Mouse (Mus musculus) embryonic facial prominence, embryonic 14.5 days (tissue): ENCODE measurements around the gene Scn5a. TPM values are rescaled to one million over a fixed set of nuclear protein-coding genes. Genes with fewer than 3 reads are reported as not detected.

Source experiments
- ATAC-seq: fragments of 200-750 bp; cut with Nextera tagmentation; 2 replicates; pipeline ENCODE4 v1.8.0; 2017; ENCODE audit warnings: low read depth, moderate number of reproducible peaks, moderate TSS enrichment
- DNase-seq: peaks from one replicate; pipeline ENCODE4 v3.0.0-alpha.2; 2015; ENCODE audit warnings: low spot score
- H3K27ac ChIP-seq: fragments of 300-500 bp; sonication (generic); replicated peaks from 2 replicates; pipeline ENCODE4 v1.5.1; 2014; ENCODE audit warnings: low read depth, mild to moderate bottlenecking, low read length, moderate library complexity
- H3K27me3 ChIP-seq: fragments of 300-500 bp; sonication (generic); replicated peaks from 2 replicates; pipeline ENCODE4 v1.6.1; 2014; ENCODE audit warnings: low read length; ENCODE audit not compliant: control insufficient read depth, insufficient read depth
- H3K36me3 ChIP-seq: fragments of 300-500 bp; sonication (generic); 2 replicates; pipeline ENCODE4 v1.6.1; 2014; ENCODE audit warnings: low read length, mixed read lengths; ENCODE audit not compliant: control insufficient read depth, insufficient read depth
- H3K4me1 ChIP-seq: fragments of 300-500 bp; sonication (generic); 2 replicates; pipeline ENCODE4 v1.6.1; 2014; ENCODE audit warnings: antibody characterized with exemption, low read length; ENCODE audit not compliant: control insufficient read depth, insufficient read depth
- H3K4me2 ChIP-seq: fragments of 300-500 bp; sonication (generic); 2 replicates; pipeline ENCODE4 v1.6.1; 2014; ENCODE audit warnings: low read depth, mild to moderate bottlenecking, low read length, moderate library complexity, mixed read lengths
- H3K4me3 ChIP-seq: fragments of 300-500 bp; sonication (generic); 2 replicates; pipeline ENCODE4 v1.5.1; 2014; ENCODE audit warnings: low read depth, mild to moderate bottlenecking, low read length
- H3K9ac ChIP-seq: fragments of 300-500 bp; sonication (generic); 2 replicates; pipeline ENCODE4 v1.6.1; 2014; ENCODE audit warnings: low read depth, mild to moderate bottlenecking, low read length, moderate library complexity, mixed read lengths
- H3K9me3 ChIP-seq: fragments of 300-500 bp; sonication (generic); 2 replicates; pipeline ENCODE4 v1.6.1; 2016; ENCODE audit warnings: low read length; ENCODE audit not compliant: control insufficient read depth
- WGBS: fragments of 180-500 bp; shearing (Covaris S2); extraction: QIAGEN DNeasy Blood & Tissue Kit; methylation state at CpG from one replicate; pipeline ENCODE4 v1.1.7; 2014; 5-methylcytosine and 5-hydroxymethylcytosine counted together
- polyA plus RNA-seq: library from polyadenylated mRNA; unstranded; fragments of >200 nt; fragmentation: Nextera tagmentation; extraction: Ambion mirVana; gene quantifications from 2 replicates; pipeline ENCODE4 v1.2.1, GENCODE M21; 2014

Scn5a gene
- polyA plus RNA-seq, 1 experiment from 2014 or later: 0.67 TPM

GRCm38 (mm10) chr9:119455967-119456366, 122.8 kb downstream of the Scn5a start:
- no peaks in the 10 kb centered on the region for H3K4me1 ChIP-seq
- H3K9me3 ChIP-seq: no peaks in the 10 kb centered on the region
- H3K36me3 ChIP-seq: peaks cover 44% of the 10 kb centered on the region
- no peak overlapping the region for H3K9ac ChIP-seq
- 91% methylated on average over 14 of the region's 14 CpGs for WGBS
- H3K27me3 ChIP-seq: no peaks in the 10 kb centered on the region
- no peak overlapping the region for H3K4me3 ChIP-seq
- H3K4me2 ChIP-seq: no peak overlapping the region
- DNase-seq (no peak), ATAC-seq (no peak)
- no peak overlapping the region for H3K27ac ChIP-seq

GRCm38 (mm10) chr9:119445737-119446136, 133.1 kb downstream of the Scn5a start:
- Histone ChIP-seq H3K4me2 (peak overlapping the region; percentile 88), H3K36me3 (peaks cover 46% of the 10 kb centered on the region), H3K27ac (no peak overlapping the region), H3K9me3 (no peaks in the 10 kb centered on the region), H3K4me3 (peak overlapping the region; percentile 85), H3K4me1 (peaks cover 7% of the 10 kb centered on the region), H3K9ac (peak overlapping the region; percentile 92), H3K27me3 (no peaks in the 10 kb centered on the region)
- DNase-seq (no peak), ATAC-seq (no peak)
- 33% methylated on average over 6 of the region's 6 CpGs for WGBS

DNA sequence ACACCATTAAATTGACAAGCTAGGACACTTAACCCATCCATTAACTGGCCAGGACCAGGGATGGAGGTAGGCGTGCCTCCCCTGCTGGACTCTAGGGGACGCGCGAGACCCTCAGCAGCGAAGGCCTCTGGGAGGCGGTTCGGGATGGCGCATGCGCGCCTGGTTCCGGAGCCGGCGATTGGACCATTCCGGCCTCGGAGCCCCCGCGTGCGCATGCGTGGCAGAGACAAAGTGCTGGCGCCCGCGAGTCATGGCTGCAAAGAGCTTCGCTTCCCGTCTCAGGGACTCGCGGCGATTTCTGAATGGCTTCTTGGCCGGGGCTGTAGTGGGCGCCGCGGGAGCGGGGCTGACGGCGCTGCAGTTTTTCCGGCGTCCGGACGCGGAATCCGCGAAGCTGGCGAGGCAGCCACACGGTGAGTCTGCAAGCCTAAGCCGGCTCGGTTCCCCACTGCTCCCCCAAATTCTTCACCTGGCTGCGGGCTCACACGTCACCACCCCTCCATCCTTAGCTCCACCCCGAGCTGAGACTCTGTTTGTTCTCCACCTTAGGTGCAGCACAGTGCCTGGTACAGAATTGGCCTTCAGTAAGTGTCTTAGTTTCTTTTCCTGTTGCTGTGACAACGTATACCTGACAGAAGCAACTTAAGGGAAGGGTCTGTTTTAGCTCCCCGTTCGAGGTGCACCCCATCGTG, 133.9 kb downstream of the Scn5a start, which contains the start of gene Exog:
Gene Exog, plus strand, starts transcription at position 206 of the 692 bp plus-strand sequence.
- H3K9me3 ChIP-seq: no peaks in the 10 kb centered on the region
- H3K4me3 ChIP-seq: peak within 1 kb of the TSS; percentile 85
- peak within 1 kb of the TSS; percentile 92 for H3K9ac ChIP-seq
- peaks cover 37% of the 10 kb centered on the region for H3K36me3 ChIP-seq
- peak within 1 kb of the TSS; percentile 88 for H3K4me2 ChIP-seq
- peak; percentile 97 for DNase-seq
- WGBS: under 1% methylated on average over 40 of the region's 52 CpGs
- H3K4me1 ChIP-seq: peaks cover 7% of the 10 kb centered on the region
- H3K27ac ChIP-seq: peak within 1 kb of the TSS; percentile 88
- peak; percentile 96 for ATAC-seq
- no peaks in the 10 kb centered on the region for H3K27me3 ChIP-seq

- Histone ChIP-seq H3K27ac (no peak overlapping the region), H3K27me3 (no peaks in the 10 kb centered on the region), H3K4me3 (no peak overlapping the region), H3K4me1 (no peaks in the 10 kb centered on the region), H3K4me2 (no peak overlapping the region), H3K36me3 (peaks cover 30% of the 10 kb centered on the region), H3K9ac (no peak overlapping the region), H3K9me3 (no peaks in the 10 kb centered on the region)
- 90% methylated on average over 9 of the region's 9 CpGs for WGBS
- ATAC-seq: no peak
- DNase-seq: no peak
Observed at GRCm38 (mm10) chr9:119438498-119439000, 140.3 kb downstream of the Scn5a start.

DNA sequence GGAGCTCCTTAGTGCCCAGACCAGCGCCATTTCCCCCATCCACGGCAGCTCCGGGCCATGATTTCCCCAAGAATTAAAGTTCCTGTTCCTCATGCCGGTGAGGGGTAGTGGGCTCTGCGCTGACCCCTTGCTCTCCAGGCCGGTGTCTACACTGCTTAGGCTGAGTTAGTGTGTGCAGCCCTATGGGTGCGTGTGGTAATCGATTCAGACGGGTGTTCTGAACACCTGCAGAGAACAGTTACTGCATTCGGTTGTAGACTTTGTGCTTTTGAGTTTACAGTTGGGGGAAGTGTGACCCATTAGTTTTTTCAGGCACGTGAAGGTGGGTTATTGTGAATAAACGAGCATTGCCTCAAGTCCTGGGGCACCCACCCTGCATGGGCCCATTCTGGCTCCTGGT, 140.8 kb downstream of the Scn5a start:
- Histone ChIP-seq H3K9ac (no peak overlapping the region), H3K27me3 (no peaks in the 10 kb centered on the region), H3K9me3 (no peaks in the 10 kb centered on the region), H3K4me1 (no peaks in the 10 kb centered on the region), H3K36me3 (peaks cover 34% of the 10 kb centered on the region), H3K4me3 (no peak overlapping the region), H3K27ac (no peak overlapping the region), H3K4me2 (no peak overlapping the region)
- DNase-seq (no peak), ATAC-seq (no peak)
- 89% methylated on average over 12 of the region's 12 CpGs for WGBS

- Histone ChIP-seq H3K27me3 (no peaks in the 10 kb centered on the region), H3K4me3 (no peak overlapping the region), H3K27ac (no peak overlapping the region), H3K9me3 (no peaks in the 10 kb centered on the region), H3K36me3 (peaks cover 51% of the 10 kb centered on the region), H3K4me2 (no peak overlapping the region), H3K9ac (no peak overlapping the region), H3K4me1 (no peaks in the 10 kb centered on the region)
- ATAC-seq: no peak
- no peak for DNase-seq
- WGBS: 79% methylated on average over 2 of the region's 2 CpGs
Observed at GRCm38 (mm10) chr9:119435855-119436254, 143.0 kb downstream of the Scn5a start.

Other genes starting within 250 kb of the Scn5a start
- gene Acaa1a, start 239.3 kb downstream of the Scn5a start, polyA plus RNA-seq: 83.8 and 86.9 TPM in 2 replicates
- 22.2 and 26.4 TPM in 2 replicates for gene Myd88, start 237.6 kb downstream of the Scn5a start, polyA plus RNA-seq
- gene Xylb, start 221.6 kb downstream of the Scn5a start, polyA plus RNA-seq: 4.8 and 5.0 TPM in 2 replicates
- gene Slc22a14, start 213.5 kb downstream of the Scn5a start, polyA plus RNA-seq: 0.26 TPM in 1 of 2 replicates, not detected in the other
- 18.1 and 19.4 TPM in 2 replicates for gene Acvr2b, start 176.9 kb downstream of the Scn5a start, polyA plus RNA-seq
- 22.5 and 26.4 TPM in 2 replicates for gene Exog, start 134.1 kb downstream of the Scn5a start, polyA plus RNA-seq
- gene Scn10a, start 140.3 kb upstream of the Scn5a start, polyA plus RNA-seq: 1.8 and 2.5 TPM in 2 replicates
- 0.38 and 0.89 TPM in 2 replicates for gene Scn11a, start 246.4 kb upstream of the Scn5a start, polyA plus RNA-seq